Mouse (Mus musculus) layer of hippocampus, postnatal 36 days (tissue): Measurements from ENCODE around the gene Ganab. TPM values are rescaled to one million over a fixed set of nuclear protein-coding genes. Genes with fewer than 3 reads are reported as not detected.
"Not testable (repeated sequence)": the region's sequence is repeated elsewhere in the genome, so short reads cannot be mapped to it uniquely, and the experiment has no call there.

Experiments used
- DNase-seq, 2 experiments: peaks; one replicate each; pipeline ENCODE4 v3.0.0; 2022
- total RNA-seq, 2 experiments: library from RNA; stranded (reverse); gene quantifications; 2 replicates each; pipeline ENCODE4 v1.2.3; 2021

Gene Ganab
- total RNA-seq = 100 to 1,000 TPM; 111 to 118 TPM

DNA sequence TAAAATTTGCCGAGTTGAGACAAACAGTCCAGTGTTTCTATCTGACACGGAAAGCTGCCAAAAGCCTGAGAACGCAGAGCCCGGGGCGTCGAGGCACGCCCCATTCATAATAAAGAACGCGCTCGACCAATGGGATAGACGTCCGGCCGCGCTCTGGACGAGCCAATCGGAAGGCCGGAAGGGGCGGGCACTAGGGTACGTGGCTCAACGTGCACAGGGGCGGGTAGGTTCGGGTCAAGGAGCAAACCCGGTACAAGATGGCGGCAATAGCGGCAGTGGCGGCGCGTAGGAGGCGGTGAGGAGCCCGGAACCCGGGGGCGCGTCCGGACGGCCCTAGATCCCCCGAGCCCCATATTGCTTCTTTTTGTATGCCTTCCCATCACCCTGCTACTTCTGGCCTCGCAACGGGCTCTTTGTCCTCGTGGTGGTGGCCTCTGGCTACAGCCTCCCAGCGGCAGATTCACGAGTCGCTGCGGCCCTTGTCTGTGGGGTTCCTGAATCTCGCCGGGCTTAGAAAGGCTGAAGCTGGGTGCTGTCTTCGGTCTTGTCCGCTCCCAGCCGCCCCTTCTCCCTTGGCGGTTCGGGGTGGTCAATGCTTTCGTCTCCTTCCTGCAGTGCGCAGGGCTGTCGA, at the start of gene Ganab:
TSS of gene Ganab (plus strand) at position 207 of the 631 bp plus-strand sequence.
- peak; percentile 94 to 96 for DNase-seq

- DNase-seq = no peak
Measured at GRCm38 (mm10) chr19:8848356-8848755, 49.5 kb upstream of the Ganab start.

GRCm38 (mm10) chr19:8850402-8850901, 47.4 kb upstream of the Ganab start, which contains the start of gene Lrrn4cl:
Gene Lrrn4cl, plus strand, starts transcription at chr19:8850768.
- no peak for DNase-seq

DNA sequence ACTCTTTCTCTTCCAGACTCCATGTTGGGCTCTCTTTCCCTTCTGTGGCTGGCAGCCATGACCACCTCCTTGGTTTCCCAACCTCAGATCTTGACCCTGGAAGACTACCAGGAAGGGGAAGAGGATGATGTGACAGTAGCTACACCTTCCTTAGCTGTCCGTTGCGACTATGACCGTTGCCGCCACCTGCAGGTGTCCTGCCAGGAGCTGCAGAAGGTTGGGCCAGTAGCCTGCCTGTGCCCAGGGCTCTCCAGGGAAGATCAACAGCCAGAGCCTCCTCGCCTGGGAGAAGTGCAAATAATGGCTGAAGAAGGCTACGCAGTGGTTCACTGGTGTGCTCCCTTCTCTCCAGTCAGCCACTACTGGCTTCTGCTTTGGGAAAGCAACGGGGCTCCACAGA, 46.2 kb upstream of the Ganab start:
- DNase-seq = no peak

DNA sequence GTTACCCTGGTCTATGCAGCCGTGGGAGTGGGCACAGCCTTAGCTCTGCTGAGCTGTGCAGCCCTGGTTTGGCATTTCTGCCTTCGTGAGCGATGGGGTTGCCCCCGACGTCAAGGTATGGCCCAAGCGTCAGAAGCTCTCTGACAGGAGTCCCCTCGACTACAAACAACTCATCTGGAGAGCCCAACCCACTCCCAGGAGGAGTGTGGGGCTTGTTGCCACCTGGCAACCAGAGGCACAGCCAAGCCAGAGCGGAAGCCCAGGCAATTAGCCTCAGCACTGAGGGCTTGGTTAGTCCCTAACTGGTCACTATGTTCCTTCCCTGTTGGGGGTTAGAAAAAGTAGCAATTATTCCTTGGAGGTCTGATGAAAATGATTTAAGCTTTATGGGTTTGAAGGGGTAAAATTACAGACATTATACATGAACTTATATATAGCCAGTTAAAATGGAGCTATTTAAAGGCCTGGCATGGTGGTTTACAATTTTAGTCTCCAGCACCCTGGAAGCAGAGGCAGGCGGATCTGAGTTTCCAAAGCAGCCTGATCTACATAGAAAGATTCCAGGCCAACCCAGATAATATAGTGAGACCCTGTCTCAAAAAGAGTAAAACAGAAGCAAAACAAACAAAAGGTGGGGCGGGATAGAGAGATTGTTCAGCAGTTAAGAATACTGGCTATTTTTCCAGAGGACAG, 45.5 kb upstream of the Ganab start:
- no peak for DNase-seq

GRCm38 (mm10) chr19:8853117-8853516, 44.8 kb upstream of the Ganab start:
- no peak for DNase-seq

DNA sequence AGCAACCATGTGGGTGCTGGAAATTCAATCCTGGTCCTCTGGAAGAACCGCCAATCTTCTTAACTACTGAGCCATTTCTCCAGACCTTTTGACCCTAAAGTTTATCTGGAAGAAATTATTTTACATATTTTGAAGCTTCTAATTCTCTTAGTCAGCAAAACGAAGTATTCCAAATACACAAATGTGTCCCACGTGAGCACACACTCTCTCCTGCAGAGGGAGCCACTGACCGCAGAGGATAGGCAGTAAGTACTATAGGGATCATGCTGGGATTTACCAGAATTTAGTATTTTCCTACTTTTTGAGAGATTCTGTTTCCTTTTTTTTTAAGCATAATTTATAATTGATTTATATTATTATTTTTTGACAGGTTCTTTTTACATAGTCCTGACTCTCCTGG, 40.2 kb upstream of the Ganab start:
- no peak for DNase-seq

DNA sequence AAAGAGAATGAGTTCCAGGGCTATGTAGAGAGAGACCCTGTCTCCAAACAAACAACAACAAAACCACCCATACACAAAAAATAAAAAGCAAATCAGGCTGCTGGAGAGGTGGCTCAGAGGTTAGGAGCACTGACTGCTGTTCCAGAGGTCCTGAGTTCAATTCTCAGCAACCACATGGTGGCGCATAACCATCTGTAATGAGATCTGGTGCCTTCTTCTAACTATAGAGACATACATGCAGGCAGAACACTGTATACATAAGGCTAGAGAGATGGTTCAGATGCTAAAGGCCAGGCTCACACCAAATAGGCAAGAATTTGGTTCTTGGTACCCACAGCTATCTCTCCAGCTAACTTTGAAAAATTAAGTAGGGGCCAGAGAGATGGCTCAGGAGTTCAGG, 38.9 kb upstream of the Ganab start:
- DNase-seq = no peak

GRCm38 (mm10) chr19:8864265-8864664, 33.6 kb upstream of the Ganab start:
- DNase-seq = no peak

GRCm38 (mm10) chr19:8870381-8870780, 27.5 kb upstream of the Ganab start:
- DNase-seq = not testable (repeated sequence)

GRCm38 (mm10) chr19:8870838-8871237, 27.0 kb upstream of the Ganab start:
- DNase-seq = no peak

DNA sequence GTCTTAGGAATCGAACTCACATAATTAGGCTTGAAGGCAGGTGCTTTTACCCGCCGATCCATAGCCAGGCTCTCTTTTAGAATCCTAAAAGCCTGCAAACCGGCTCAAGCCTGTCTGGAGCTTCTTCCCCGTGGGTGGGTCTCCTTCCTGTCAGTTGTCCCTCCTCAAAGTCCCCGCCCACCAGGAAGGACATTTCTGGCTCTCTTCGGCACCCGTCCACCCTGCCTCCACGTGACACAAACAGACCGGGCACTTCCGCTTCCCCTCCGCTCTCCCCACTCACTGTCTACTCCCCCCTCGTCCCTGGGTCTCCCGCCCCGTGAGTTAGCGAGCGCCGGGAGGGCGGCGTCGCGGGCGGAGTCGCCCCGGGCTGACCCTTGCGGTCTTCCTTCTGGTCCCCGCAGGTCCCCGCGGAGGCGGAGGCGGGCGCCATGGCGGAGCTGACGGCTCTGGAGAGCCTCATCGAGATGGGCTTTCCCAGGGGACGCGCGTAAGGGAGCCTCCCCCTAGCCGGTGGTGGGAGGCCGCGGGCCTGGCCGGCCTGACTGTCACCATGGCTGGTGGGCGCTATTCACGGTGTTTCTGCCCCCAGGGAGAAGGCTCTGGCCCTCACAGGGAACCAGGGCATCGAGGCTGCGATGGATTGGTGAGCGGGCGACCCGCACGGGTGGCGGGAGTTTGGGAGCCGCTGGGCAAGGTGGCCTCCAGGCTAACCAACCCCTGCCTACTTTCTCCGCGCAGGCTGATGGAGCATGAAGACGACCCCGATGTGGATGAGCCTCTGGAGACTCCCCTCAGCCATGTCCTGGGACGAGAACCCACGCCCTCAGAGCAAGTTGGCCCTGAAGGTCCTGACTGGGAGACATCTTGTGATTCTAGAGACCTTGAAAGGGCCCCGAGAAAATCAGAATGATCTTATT, 26.3 kb upstream of the Ganab start, which contains the start of gene Ubxn1:
TSS of gene Ubxn1 (plus strand) at position 230 of the 920 bp plus-strand sequence.
- peak; percentile 99 to 100 for DNase-seq

DNA sequence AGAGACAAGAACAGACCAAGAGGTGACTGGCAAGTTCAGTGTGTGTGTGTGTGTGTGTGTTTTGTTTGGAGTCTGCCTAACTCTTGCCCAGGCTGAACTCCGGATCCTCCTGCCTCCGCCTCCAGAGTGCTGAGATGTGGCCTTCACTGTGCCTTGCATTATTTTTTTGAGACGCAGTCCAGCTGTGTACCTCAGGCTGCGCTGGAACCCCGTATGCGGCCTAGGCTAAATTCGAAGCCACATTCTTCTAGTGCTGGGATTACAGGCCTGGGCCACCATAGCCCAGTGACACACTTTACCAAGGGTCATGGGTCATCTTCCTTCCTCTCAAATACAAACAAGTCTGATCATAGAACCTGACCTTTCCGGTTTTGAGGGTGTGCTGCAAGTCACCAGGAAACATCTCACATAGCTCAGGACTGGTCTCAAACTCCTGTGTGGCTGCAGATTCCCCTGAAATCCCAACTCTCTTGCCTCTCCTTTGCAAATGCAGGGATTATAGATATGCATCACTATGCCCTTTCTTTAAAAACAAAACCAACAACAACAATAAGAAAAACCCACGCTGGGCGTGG, 25.5 kb upstream of the Ganab start:
- no peak for DNase-seq

DNA sequence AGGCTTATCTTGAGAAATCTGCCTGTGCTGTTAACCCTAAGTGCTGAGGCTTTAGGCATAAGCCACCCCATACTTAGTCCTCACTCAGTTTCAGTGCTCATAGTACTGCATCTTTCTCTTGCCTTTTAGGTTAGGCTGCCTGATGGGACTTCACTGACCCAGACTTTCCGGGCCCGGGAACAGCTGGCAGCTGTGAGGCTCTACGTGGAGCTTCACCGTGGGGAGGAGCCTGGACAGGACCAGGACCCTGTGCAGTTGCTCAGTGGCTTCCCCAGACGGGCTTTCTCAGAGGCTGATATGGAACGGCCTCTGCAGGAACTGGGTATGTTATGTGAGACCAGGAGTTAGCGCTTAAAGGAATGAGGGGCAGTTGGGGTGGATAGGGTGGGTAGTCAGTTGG, 22.8 kb upstream of the Ganab start:
- DNase-seq = no peak

- peak; percentile 85 to 88 for DNase-seq
Measured at GRCm38 (mm10) chr19:8880311-8881033, 17.4 kb upstream of the Ganab start, which contains the start of gene Uqcc3. Gene Uqcc3, minus strand, starts transcription at chr19:8880923.

GRCm38 (mm10) chr19:8881034-8881392, 16.9 kb upstream of the Ganab start:
- no peak for DNase-seq

GRCm38 (mm10) chr19:8883616-8884015, 14.3 kb upstream of the Ganab start, which contains the start of the genes Lbhd1 and Gm49403:
Gene Lbhd1, plus strand, starts transcription at chr19:8883732.
Gene Gm49403, plus strand, starts transcription at chr19:8883930.
- no peak for DNase-seq

GRCm38 (mm10) chr19:8886916-8887584, 10.8 kb upstream of the Ganab start:
- no peak for DNase-seq

- DNase-seq = no peak
Measured at GRCm38 (mm10) chr19:8887585-8888463, 10.0 kb upstream of the Ganab start.
